Mouse (Mus musculus) liver, embryonic 14.5 days (tissue): ENCODE measurements around the gene Cd160. TPM values are rescaled to one million over a fixed set of nuclear protein-coding genes. Genes with fewer than 3 reads are reported as not detected.

Experiments
- ATAC-seq: fragments of 200-750 bp; cut with Nextera tagmentation; 2 replicates; pipeline ENCODE4 v1.8.0; 2017; ENCODE audit warnings: moderate number of reproducible peaks, mild to moderate bottlenecking, moderate library complexity; ENCODE audit not compliant: insufficient read depth
- DNase-seq, 3 experiments: peaks; one replicate each; pipeline ENCODE4 v3.0.0-alpha.2; 2012 to 2013; ENCODE audit warnings: low read depth in 3 of 3, low spot score in 3 of 3
- H3K27ac ChIP-seq: fragments of 300-500 bp; sonication (generic); 2 replicates; pipeline ENCODE4 v1.5.1; 2014; ENCODE audit warnings: moderate library complexity, mild to moderate bottlenecking, control low read depth, inconsistent platforms
- H3K27me3 ChIP-seq: fragments of 300-500 bp; sonication (generic); 2 replicates; pipeline ENCODE4 v1.6.1; 2014; ENCODE audit warnings: mild to moderate bottlenecking, low read length, moderate library complexity; ENCODE audit not compliant: control insufficient read depth, insufficient read depth
- H3K36me3 ChIP-seq: fragments of 300-500 bp; sonication (generic); replicated peaks from 2 replicates; pipeline ENCODE4 v1.6.1; 2014; ENCODE audit warnings: low read depth; ENCODE audit not compliant: control insufficient read depth, insufficient read depth
- H3K4me1 ChIP-seq, 2 experiments: fragments of 200-500 bp in 1 of 2; fragments of 300-500 bp in 1 of 2; sonication (generic) in 1 of 2; replicated peaks; 2 replicates each; pipeline ENCODE4 v1.6.1; 2012 to 2014; ENCODE audit warnings: antibody characterized with exemption in 1 of 2, inconsistent platforms in 1 of 2, low read length in 1 of 2; ENCODE audit not compliant: control insufficient read depth in 2 of 2, insufficient read depth in 2 of 2
- H3K4me2 ChIP-seq: fragments of 300-500 bp; sonication (generic); 2 replicates; pipeline ENCODE4 v1.6.1; 2014; ENCODE audit warnings: low read depth, mild to moderate bottlenecking, control low read depth, moderate library complexity
- H3K4me3 ChIP-seq, 2 experiments: fragments of 200-500 bp in 1 of 2; fragments of 300-500 bp in 1 of 2; sonication (generic) in 1 of 2; 2 replicates each; pipeline ENCODE4 v1.5.1; 2012 to 2014; ENCODE audit warnings: low read depth in 2 of 2, low read length in 2 of 2, mild to moderate bottlenecking in 2 of 2, control low read depth in 1 of 2, inconsistent platforms in 1 of 2, moderate library complexity in 1 of 2; ENCODE audit not compliant: insufficient read depth in 1 of 2
- H3K9ac ChIP-seq: fragments of 300-500 bp; sonication (generic); replicated peaks from 2 replicates; pipeline ENCODE4 v1.6.1; 2014; ENCODE audit warnings: mild to moderate bottlenecking, control low read depth, moderate library complexity
- H3K9me3 ChIP-seq: fragments of 300-500 bp; sonication (generic); 2 replicates; pipeline ENCODE4 v1.6.1; 2016; ENCODE audit warnings: low read length, mixed read lengths; ENCODE audit not compliant: control insufficient read depth
- CTCF ChIP-seq: IDR thresholded peaks from 2 replicates; pipeline ENCODE4 v1.5.1; 2016; ENCODE audit warnings: antibody characterized with exemption, low read depth, control low read depth
- EP300 ChIP-seq: IDR thresholded peaks from 2 replicates; pipeline ENCODE4 v1.6.1; 2016; ENCODE audit warnings: antibody characterized with exemption, low read depth
- WGBS: fragments of 180-500 bp; shearing (Covaris S2); extraction: QIAGEN DNeasy Blood & Tissue Kit; methylation state at CpG from one replicate; pipeline ENCODE4 v1.1.7; 2014; ENCODE audit not compliant: insufficient replicate concordance; 5-methylcytosine and 5-hydroxymethylcytosine counted together
- polyA plus RNA-seq, 2 experiments: library from polyadenylated mRNA; depleted of rRNA in 1 of 2; stranded (reverse) in 1 of 2; unstranded in 1 of 2; fragments of >200 nt; fragmentation: Nextera tagmentation in 1 of 2; extraction: Ambion mirVana in 1 of 2; gene quantifications; 2 replicates each; pipeline versions ENCODE4 v1.2.1 to v1.2.3; 2012 to 2014

Cd160 gene
- polyA plus RNA-seq, 2 experiments = 0.07 to 0.11 TPM

DNA sequence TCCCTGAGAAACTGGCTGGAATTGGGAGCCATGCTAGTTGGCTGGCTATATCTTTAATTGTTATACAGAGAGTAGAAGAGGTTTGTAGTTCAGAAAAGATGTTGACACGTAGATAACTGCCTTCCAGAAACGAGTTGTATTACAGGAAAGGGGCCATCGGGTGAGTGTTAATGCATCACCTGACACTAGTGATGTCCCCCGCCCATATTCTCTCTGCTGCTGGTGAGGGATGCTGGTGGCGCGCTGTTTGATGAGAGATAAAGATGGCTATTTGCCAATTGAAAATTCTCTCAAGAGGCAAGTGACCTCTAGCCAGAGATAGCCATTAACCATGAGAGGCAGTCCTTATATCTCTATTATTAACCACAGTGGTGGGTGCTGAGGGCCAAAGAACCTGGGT, 23.4 kb upstream of the Cd160 start:
- Histone ChIP-seq H3K4me2 (no peak overlapping the region), H3K9ac (no peak overlapping the region), H3K36me3 (no peaks in the 10 kb centered on the region), H3K27ac (no peak overlapping the region), H3K4me1 (peaks cover 0 to 5% of the 10 kb centered on the region in 2 experiments; a peak in 2 of 4 replicates), H3K9me3 (no peaks in the 10 kb centered on the region), H3K27me3 (no peaks in the 10 kb centered on the region), H3K4me3 (no peak overlapping the region)
- ATAC-seq = no peak
- 45% methylated on average over 6 of the region's 6 CpGs for WGBS
- TF ChIP-seq CTCF = no peak
- TF ChIP-seq EP300 = no peak
- DNase-seq = no peak

DNA sequence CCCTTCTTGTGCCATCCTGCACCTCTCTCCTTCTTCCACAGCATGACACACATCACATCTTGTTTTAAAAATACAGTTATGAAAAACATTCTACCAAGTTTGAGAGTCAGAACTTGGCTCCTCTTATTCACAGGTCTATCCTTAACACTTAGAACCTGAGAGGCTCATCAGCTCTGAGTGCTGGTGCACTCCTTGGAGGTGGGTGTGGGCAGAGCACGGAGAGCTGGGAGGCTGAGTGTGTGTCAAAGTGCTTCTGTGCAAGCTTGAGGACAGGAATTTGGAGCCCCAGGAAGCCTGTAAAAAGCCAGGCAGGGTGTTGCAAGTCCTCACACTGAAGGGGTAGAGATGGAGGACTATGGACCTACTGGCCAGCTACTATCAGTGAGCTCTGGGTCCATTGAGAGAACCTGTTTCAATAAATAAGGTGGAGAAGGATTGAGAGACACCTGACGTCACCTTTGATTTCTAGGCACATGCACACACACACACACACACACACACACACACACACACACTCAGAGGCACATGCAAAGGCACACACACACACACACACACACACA, 20.1 kb upstream of the Cd160 start:
- Histone ChIP-seq H3K4me1 (peaks cover 2 to 9% of the 10 kb centered on the region in 2 experiments; a peak in 3 of 4 replicates), H3K27ac (no peak overlapping the region), H3K4me2 (no peak overlapping the region), H3K36me3 (no peaks in the 10 kb centered on the region), H3K4me3 (no peak overlapping the region), H3K9ac (no peak overlapping the region), H3K27me3 (no peaks in the 10 kb centered on the region), H3K9me3 (no peaks in the 10 kb centered on the region)
- TF ChIP-seq EP300 (no peak), CTCF (no peak)
- DNase-seq (no peak), ATAC-seq (no peak)
- WGBS = 61% methylated on average over 2 of the region's 2 CpGs

DNA sequence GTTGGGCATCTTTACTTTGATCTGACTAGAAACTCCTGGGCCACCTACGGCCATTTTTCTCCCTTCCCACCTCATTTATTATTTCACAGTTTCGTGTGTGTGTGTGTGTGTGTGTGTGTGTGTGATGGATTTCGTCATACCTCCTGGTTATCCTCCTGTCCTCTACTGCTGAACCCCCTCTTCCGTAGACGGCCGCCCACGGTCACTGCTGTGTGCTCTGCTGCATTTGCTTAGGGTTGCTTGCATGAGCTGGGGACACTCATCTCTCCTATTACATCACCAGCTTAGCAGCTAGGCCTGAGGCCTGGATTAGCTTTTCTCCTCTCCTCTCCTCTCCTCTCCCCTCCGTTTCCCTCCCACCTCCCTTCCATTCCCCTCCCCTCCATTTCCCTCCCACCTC, 19.3 kb upstream of the Cd160 start:
- ATAC-seq = peak; percentile 31; the same call in 1 of the 2 replicates
- H3K27ac ChIP-seq = no peak overlapping the region
- TF ChIP-seq EP300 = no peak
- TF ChIP-seq CTCF = no peak
- DNase-seq = peak in 1 of 3 experiments; percentile 2
- H3K36me3 ChIP-seq = no peaks in the 10 kb centered on the region
- H3K9me3 ChIP-seq = no peaks in the 10 kb centered on the region
- no peak overlapping the region for H3K9ac ChIP-seq
- no peak overlapping the region for H3K4me2 ChIP-seq
- no peak overlapping the region for H3K4me3 ChIP-seq
- H3K4me1 ChIP-seq = peaks cover 2 to 9% of the 10 kb centered on the region in 2 experiments; a peak in 3 of 4 replicates
- 62% methylated on average over 7 of the region's 8 CpGs for WGBS
- no peaks in the 10 kb centered on the region for H3K27me3 ChIP-seq

DNA sequence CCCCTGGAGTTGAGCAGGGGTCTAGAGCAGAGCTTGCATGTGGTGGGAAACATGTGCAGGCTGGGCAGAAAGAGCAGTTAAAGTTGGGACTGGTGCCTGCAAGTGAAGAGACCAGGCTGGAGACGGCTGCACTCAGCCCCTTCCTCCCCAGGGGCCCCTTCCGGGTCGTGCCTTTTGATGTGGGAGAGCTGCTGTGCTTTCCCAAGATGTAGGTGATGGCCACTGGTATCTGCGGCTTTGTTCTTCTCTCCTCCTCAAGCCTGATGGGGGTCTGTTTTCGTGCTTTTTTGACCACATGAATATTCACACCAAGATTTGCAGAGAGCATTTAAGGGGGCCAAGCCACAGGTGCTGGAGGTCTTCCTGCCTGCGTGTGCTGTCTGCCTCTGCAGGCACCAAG, 18.5 kb upstream of the Cd160 start:
- Histone ChIP-seq H3K9me3 (no peaks in the 10 kb centered on the region), H3K4me1 (peaks cover 2 to 9% of the 10 kb centered on the region in 2 experiments; a peak in 3 of 4 replicates), H3K4me3 (no peak overlapping the region), H3K27ac (no peak overlapping the region), H3K4me2 (no peak overlapping the region), H3K9ac (no peak overlapping the region), H3K36me3 (no peaks in the 10 kb centered on the region), H3K27me3 (no peaks in the 10 kb centered on the region)
- no peak for DNase-seq
- 6% methylated on average over 6 of the region's 6 CpGs for WGBS
- no peak for TF ChIP-seq EP300
- TF ChIP-seq CTCF = no peak
- no peak for ATAC-seq

DNA sequence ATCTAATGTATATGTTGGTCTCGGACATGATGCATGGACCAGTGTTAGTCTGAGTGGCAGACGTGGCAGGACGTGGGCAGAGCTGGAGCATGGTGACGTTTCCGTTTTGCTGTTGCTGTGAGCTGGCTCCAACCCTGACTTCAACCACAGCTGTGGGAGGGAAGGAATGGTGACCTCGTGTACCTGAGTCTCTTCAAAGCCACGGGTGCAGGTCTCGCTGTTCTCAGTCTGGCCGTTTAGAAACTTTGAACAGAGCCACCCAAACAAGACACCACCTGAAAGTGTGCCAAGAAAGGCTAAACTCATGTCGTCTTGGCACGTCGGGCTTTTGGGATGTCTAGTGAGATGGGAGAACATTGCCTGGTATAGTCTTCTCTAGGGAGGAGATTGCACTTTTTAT, 17.8 kb upstream of the Cd160 start:
- Histone ChIP-seq H3K4me2 (no peak overlapping the region), H3K36me3 (no peaks in the 10 kb centered on the region), H3K9ac (no peak overlapping the region), H3K27me3 (no peaks in the 10 kb centered on the region), H3K9me3 (no peaks in the 10 kb centered on the region), H3K4me1 (peaks cover 2 to 9% of the 10 kb centered on the region in 2 experiments; a peak in 3 of 4 replicates), H3K4me3 (no peak overlapping the region), H3K27ac (no peak overlapping the region)
- ATAC-seq (no peak), DNase-seq (no peak)
- TF ChIP-seq CTCF = no peak
- TF ChIP-seq EP300 = no peak
- WGBS = 55% methylated on average over 12 of the region's 12 CpGs
